Mouse (Mus musculus): Measurements from ENCODE around the gene Rab22a. TPM values are rescaled to one million over a fixed set of nuclear protein-coding genes. Genes with fewer than 3 reads are reported as not detected.
"Not testable (repeated sequence)": the region's sequence is repeated elsewhere in the genome, so short reads cannot be mapped to it uniquely, and the experiment has no call there.

Rab22a gene
- polyA plus RNA-seq, 1 experiment from 2014 or later = 42.0 TPM

DNA sequence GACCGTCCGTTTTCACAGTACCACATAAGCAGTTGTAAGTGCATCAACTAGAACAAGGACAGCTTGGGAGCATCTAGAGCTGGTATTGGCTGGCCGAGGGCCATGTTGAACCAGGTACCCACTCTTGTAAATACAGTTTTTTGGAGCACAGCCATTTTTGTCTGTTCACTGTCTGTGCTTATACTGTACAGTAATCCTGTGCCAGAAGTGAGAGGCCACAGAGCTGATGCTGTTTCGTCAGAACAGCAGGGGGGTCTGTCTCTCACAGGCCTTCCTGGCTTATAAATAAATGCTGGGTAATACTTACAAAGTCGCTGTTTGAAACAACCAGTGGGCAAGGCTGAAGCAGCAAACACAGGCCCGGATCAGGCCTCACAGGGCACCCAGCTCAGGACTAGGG lies 32.2 kb downstream of the Rab22a start:
- peaks cover 37% of the 10 kb centered on the region for H3K36me3 ChIP-seq (ENCODE audit: control insufficient read depth, insufficient read depth)
- no peak for ATAC-seq

DNA sequence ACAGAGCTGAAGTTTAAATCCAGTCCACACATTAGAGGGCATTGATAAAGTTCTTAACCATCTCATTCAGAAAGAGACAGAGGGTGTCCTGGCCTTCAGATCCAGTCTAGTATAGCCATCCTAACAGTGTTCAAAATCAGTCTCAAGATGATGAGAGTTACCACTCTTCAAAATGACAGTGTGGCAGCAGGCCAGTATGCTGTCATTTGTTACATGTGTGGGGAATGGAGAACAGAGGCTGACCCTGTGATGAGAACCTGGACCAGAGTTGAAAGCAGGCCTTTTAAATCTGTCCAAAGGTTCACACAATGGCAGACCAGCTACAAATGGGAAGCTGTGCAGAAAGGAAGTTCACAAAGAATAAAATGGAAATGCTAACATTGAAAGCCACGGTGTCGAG lies 33.1 kb downstream of the Rab22a start:
- Histone ChIP-seq H3K4me2 (replicated peaks; ENCODE audit: low read depth) (no peak overlapping the region), H3K27me3 (replicated peaks; ENCODE audit: control insufficient read depth, insufficient read depth, low read length) (no peaks in the 10 kb centered on the region), H3K36me3 (ENCODE audit: control insufficient read depth, insufficient read depth) (peaks cover 46% of the 10 kb centered on the region), H3K4me3 (ENCODE audit: low read depth, low read length) (no peak overlapping the region), H3K9me3 (ENCODE audit: control insufficient read depth) (no peaks in the 10 kb centered on the region), H3K4me1 (replicated peaks; ENCODE audit: control insufficient read depth, insufficient read depth, low read length) (no peaks in the 10 kb centered on the region), H3K9ac (ENCODE audit: low read depth, low read length) (no peak overlapping the region), H3K27ac (ENCODE audit: low read depth, low read length) (no peak overlapping the region)
- no peak for TF ChIP-seq CTCF (IDR thresholded peaks at IDR 0.05; ENCODE audit: low read depth)
- WGBS = 91% methylated on average over 2 of the region's 2 CpGs
- no peak for ATAC-seq

More for the DNA sequence above, 32.2 kb downstream of the Rab22a start:
- H3K4me3 ChIP-seq (ENCODE audit: low read depth, low read length) = no peak overlapping the region
- no peak for TF ChIP-seq CTCF (IDR thresholded peaks at IDR 0.05; ENCODE audit: low read depth)
- H3K4me2 ChIP-seq (replicated peaks; ENCODE audit: low read depth) = no peak overlapping the region
- 78% methylated on average over 6 of the region's 6 CpGs for WGBS
- no peaks in the 10 kb centered on the region for H3K9me3 ChIP-seq (ENCODE audit: control insufficient read depth)
- no peak overlapping the region for H3K27ac ChIP-seq (ENCODE audit: low read depth, low read length)
- H3K9ac ChIP-seq (ENCODE audit: low read depth, low read length) = no peak overlapping the region
- H3K27me3 ChIP-seq (replicated peaks; ENCODE audit: control insufficient read depth, insufficient read depth, low read length) = no peaks in the 10 kb centered on the region
- no peaks in the 10 kb centered on the region; the same call in 1 of the 2 replicates for H3K4me1 ChIP-seq (replicated peaks; ENCODE audit: control insufficient read depth, insufficient read depth, low read length)

DNA sequence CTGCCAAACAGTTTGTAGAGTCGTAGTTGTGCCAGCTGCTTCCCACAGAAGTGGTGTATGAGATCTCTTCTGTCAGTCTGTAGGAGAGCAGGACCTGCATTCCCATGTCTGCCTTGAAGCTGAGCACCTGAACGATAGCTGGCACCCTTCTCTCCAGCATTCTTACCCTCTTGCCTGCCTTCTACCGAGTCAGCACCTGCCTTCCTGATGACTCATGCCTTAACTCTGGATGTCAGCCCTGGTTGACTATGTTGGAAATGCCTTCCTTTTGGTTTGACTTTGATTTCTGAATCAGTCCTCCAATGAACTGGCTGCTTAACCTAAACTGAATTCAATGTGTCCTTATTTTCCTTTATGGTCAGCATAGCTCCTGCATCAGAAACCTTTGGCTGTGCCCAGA lies 39.3 kb downstream of the Rab22a start:
- Histone ChIP-seq H3K4me2 (replicated peaks; ENCODE audit: low read depth) (no peak overlapping the region), H3K9ac (ENCODE audit: low read depth, low read length) (no peak overlapping the region), H3K27me3 (replicated peaks; ENCODE audit: control insufficient read depth, insufficient read depth, low read length) (no peaks in the 10 kb centered on the region), H3K4me3 (ENCODE audit: low read depth, low read length) (no peak overlapping the region), H3K27ac (ENCODE audit: low read depth, low read length) (no peak overlapping the region), H3K36me3 (ENCODE audit: control insufficient read depth, insufficient read depth) (peaks cover 69% of the 10 kb centered on the region), H3K9me3 (ENCODE audit: control insufficient read depth) (no peaks in the 10 kb centered on the region), H3K4me1 (replicated peaks; ENCODE audit: control insufficient read depth, insufficient read depth, low read length) (no peaks in the 10 kb centered on the region)
- WGBS = 65% methylated on average over 3 of the region's 3 CpGs
- no peak for TF ChIP-seq CTCF (IDR thresholded peaks at IDR 0.05; ENCODE audit: low read depth)
- no peak for ATAC-seq

DNA sequence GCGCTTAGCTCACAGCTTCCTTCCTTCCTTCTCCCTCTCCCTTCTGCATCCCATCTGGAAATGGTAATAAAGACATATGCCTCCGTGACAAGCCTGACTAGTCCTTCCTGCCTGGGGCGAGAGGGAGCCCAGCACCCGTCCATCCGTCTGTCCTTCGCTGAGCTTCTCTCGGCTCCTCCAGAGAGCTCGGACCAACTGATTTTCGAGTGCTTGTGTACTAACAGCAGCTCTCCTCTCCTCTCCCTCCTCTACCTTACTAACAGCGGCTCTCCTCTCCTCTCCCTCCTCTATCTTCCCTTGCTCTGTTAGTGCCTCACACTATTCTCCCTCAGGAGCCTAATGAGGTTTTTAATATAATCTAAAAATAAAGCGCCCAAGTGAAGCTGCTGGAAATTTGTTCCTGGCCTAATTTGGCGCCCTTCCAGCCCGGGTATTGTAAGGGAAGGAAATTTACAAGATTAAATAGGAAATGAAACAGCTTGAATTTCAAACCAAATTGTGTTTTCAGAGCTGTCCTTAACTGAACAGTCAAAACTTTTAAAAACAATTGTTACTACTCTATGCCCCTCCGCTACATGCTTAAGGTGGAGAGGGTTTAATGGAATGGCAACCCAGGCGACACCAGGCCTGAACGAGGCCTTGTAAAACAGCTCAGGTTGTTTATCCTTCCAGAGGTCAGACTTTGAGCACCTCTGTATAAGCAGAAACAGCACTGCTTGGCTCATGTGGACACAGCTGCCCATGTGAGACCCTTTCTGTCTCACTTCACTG lies 42.7 kb downstream of the Rab22a start:
- no peak overlapping the region for H3K4me3 ChIP-seq (ENCODE audit: low read depth, low read length)
- WGBS = 56% methylated on average over 16 of the region's 16 CpGs
- TF ChIP-seq CTCF (IDR thresholded peaks at IDR 0.05; ENCODE audit: low read depth) = no peak
- no peak for ATAC-seq
- H3K27me3 ChIP-seq (replicated peaks; ENCODE audit: control insufficient read depth, insufficient read depth, low read length) = no peaks in the 10 kb centered on the region
- peaks cover 65% of the 10 kb centered on the region for H3K36me3 ChIP-seq (ENCODE audit: control insufficient read depth, insufficient read depth)
- H3K4me1 ChIP-seq (replicated peaks; ENCODE audit: control insufficient read depth, insufficient read depth, low read length) = no peaks in the 10 kb centered on the region; the same call in 1 of the 2 replicates
- H3K27ac ChIP-seq (ENCODE audit: low read depth, low read length) = no peak overlapping the region
- no peaks in the 10 kb centered on the region for H3K9me3 ChIP-seq (ENCODE audit: control insufficient read depth)
- no peak overlapping the region for H3K4me2 ChIP-seq (replicated peaks; ENCODE audit: low read depth)
- H3K9ac ChIP-seq (ENCODE audit: low read depth, low read length) = no peak overlapping the region

DNA sequence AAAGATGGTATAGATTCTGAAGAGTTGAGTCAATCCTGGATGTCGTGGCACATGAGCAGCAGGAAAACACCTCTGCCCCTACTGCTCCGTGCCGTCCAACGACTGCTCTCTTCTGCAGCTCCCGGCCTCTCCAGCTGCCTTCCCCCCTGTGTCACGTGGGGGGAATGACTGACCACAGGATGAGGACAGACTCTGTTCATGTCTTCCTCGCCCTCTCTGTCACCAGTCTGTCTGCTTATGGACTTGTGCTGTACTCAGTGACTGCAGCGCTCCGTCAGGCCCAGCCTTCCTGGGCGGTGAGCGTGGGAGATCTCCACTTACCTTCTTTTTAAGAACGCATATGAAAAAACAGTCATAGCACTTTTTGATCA lies 43.3 kb downstream of the Rab22a start:
- no peak for ATAC-seq
- Histone ChIP-seq H3K4me2 (replicated peaks; ENCODE audit: low read depth) (no peak overlapping the region), H3K27me3 (replicated peaks; ENCODE audit: control insufficient read depth, insufficient read depth, low read length) (no peaks in the 10 kb centered on the region), H3K9me3 (ENCODE audit: control insufficient read depth) (no peaks in the 10 kb centered on the region), H3K27ac (ENCODE audit: low read depth, low read length) (no peak overlapping the region), H3K4me3 (ENCODE audit: low read depth, low read length) (no peak overlapping the region), H3K36me3 (ENCODE audit: control insufficient read depth, insufficient read depth) (peaks cover 59% of the 10 kb centered on the region), H3K4me1 (replicated peaks; ENCODE audit: control insufficient read depth, insufficient read depth, low read length) (no peaks in the 10 kb centered on the region; the same call in 1 of the 2 replicates), H3K9ac (ENCODE audit: low read depth, low read length) (no peak overlapping the region)
- TF ChIP-seq CTCF (IDR thresholded peaks at IDR 0.05; ENCODE audit: low read depth) = no peak
- WGBS = 75% methylated on average over 12 of the region's 12 CpGs

DNA sequence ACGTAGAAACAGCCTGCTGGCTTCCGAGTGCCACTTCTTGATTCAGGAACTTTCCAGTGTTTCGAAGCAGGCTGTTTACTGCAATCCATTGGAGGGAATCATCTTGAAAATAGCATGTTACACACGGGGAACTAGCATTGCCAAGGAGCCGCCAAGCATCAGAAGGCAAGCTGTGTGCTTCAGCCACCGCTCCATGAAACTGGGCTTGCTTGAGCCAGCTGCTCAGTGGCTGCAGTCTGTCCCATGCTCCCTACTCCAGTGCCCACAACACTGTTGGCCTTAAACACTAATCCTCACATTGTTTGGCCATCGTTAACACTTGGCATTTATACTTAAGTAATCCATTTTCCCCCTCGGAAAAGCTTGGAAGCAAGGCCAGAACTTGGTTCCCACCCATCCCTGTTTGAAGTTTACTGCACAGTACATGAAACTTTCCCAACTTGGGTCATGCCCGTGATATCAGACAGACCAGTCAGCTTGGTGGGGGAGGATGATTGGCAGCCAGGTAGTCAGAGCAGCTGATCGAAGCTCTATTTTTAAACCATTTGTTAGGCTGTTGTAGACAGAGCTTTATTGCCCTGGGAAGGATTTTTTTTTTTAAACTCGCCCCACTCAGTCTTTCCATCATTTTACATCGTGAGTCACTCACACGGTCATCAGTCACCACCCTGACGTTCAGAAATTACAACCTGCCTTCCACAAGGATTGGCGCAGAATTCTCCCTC lies 46.4 kb downstream of the Rab22a start:
- Histone ChIP-seq H3K9me3 (ENCODE audit: control insufficient read depth) (no peaks in the 10 kb centered on the region), H3K9ac (ENCODE audit: low read depth, low read length) (no peak overlapping the region), H3K36me3 (ENCODE audit: control insufficient read depth, insufficient read depth) (peaks cover 39% of the 10 kb centered on the region), H3K27ac (ENCODE audit: low read depth, low read length) (no peak overlapping the region), H3K4me3 (ENCODE audit: low read depth, low read length) (no peak overlapping the region), H3K27me3 (replicated peaks; ENCODE audit: control insufficient read depth, insufficient read depth, low read length) (no peaks in the 10 kb centered on the region), H3K4me1 (replicated peaks; ENCODE audit: control insufficient read depth, insufficient read depth, low read length) (no peaks in the 10 kb centered on the region; the same call in 1 of the 2 replicates), H3K4me2 (replicated peaks; ENCODE audit: low read depth) (no peak overlapping the region)
- no peak for TF ChIP-seq CTCF (IDR thresholded peaks at IDR 0.05; ENCODE audit: low read depth)
- ATAC-seq = no peak
- WGBS = 80% methylated on average over 15 of the region's 15 CpGs

DNA sequence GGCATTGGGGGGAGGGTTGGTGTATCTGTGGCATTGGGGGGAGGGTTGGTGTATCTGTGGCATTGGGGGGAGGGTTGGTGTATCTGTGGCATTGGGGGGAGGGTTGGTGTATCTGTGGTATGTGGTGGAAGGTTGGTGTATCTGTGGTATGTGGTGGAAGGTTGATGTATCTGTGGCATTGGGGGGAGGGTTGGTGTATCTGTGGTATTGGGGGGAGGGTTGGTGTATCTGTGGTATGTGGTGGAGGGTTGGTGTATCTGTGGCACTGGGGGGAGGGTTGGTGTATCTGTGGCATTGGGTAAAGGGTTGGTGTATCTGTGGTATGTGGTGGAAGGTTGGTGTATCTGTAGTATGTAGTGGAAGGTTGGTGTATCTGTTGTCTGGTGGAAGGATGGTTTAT lies 48.1 kb downstream of the Rab22a start:
- H3K27me3 ChIP-seq (replicated peaks; ENCODE audit: control insufficient read depth, insufficient read depth, low read length); H3K4me1 ChIP-seq (replicated peaks; ENCODE audit: control insufficient read depth, insufficient read depth, low read length); H3K4me3 ChIP-seq (ENCODE audit: low read depth, low read length); H3K9me3 ChIP-seq (ENCODE audit: control insufficient read depth); ATAC-seq; H3K9ac ChIP-seq (ENCODE audit: low read depth, low read length); H3K27ac ChIP-seq (ENCODE audit: low read depth, low read length); H3K4me2 ChIP-seq (replicated peaks; ENCODE audit: low read depth): not testable (repeated sequence)
- H3K36me3 ChIP-seq (ENCODE audit: control insufficient read depth, insufficient read depth) = peaks cover 24% of the 10 kb centered on the region

Measured in intestine, postnatal 0 days (tissue).